Mouse (Mus musculus): ENCODE measurements around the gene Slc4a3.

Gene Slc4a3

DNA sequence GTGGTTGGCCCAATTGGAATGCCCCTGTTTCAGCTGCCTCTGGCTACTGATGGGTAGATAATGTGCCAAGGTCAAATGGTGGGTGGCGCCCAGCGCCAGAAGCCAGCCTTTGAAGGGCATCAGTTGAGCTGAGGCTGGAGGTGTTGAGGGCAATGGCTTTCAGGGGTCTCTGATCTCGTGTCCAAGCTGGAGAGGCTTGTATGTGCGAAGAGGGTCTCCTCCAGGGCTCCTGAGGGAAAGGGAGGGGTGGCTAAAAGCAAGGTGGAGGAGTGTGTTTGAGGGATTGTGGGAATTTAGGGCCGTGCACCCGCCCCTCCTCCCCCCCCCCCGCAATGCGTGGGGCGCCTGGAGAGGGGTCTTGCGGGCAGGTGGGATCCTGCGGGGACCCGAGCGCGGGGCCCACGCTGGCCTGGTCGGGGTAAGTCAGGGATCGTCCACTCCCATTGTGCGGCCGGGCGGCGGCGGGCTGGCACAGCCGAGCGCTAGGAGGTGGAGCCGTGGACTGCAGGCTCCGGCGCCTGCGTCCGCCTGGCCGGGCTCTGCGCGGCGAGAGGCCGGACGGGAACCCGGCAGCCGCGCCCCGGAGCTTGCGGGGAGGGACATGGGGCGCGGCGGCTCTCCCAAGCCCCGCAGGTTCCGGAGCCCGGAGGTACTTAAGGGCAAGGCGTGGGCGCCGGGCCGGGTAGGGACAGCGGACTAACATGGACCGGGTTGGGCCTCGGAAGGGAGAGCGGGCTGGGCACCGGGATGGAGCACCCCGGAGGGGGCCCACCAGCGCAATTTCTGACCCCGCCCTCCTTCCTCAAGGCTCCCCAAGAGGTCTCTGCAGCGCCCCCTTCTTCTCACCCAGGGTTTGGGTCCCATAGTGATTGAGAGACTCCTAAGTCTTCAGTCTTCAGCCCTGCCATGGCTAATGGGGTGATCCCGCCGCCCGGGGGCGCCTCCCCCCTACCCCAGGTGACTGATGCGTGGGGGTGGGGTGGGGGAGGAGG is at the start of gene Slc4a3:
Gene Slc4a3, plus strand, starts transcription at position 302 of the 992 bp plus-strand sequence.
- DNase-seq (ENCODE audit: low spot score in 2 of 2): peak in 1 of 2 experiments; percentile 33

- no peak for DNase-seq (ENCODE audit: low spot score in 2 of 2)
Measured at GRCm38 (mm10) chr1:75498897-75499296, 47.2 kb upstream of the Slc4a3 start.

GRCm38 (mm10) chr1:75499441-75499840 is 46.6 kb upstream of the Slc4a3 start:
- no peak for DNase-seq (ENCODE audit: low spot score in 2 of 2)

GRCm38 (mm10) chr1:75501905-75502304 is 44.2 kb upstream of the Slc4a3 start:
- DNase-seq (ENCODE audit: low spot score in 2 of 2): no peak

DNA sequence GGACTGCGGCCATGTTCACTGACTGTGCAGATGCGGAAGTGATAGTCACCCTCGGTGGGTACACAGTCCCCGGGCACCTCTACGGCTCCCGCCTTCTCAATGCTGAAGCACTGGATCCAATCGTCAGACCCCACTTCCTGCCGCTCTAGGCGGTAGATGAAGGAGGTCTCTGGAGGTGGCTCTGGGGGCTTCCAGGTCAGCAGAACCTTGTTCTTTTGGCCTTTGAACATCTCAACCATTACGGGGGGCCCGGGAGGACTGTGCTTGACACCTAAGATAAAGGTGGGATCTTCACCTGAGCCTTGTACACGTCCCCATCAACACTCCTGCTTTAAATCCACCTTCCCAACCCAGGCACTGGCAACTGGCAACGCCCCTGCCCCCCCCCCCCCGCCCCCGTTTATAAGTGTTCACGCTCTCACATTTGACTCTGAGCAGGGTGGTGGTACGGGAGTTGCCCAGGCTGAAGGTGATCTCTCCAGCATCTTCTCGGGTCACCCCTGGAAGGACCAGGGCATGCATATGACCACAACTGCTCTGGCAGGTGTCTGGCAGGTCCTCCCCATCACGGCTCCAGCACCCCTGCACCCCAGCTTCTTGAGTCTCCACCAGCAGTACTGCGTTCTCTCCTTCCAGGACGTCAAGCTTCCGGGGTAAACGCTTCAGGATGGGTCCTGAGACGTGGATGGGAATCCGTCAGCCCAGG is 43.0 kb upstream of the Slc4a3 start:
- no peak for DNase-seq (ENCODE audit: low spot score in 2 of 2)

DNA sequence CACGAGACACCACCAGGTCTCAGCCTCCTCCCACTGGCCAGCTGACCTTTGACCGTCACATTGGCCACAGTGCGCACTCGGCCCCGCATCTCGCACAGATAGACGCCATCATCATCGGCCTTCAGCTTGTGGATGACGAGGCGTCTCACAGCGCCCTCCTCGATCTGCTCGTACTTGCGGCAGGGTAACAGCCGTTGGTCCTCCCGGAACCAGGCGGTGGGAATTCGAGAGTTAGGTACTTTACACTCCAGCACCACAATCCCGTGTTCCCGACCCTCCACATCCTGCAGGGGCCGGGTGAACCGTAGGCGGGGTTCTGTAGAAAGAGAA is 42.5 kb upstream of the Slc4a3 start:
- DNase-seq (ENCODE audit: low spot score in 2 of 2): no peak

DNA sequence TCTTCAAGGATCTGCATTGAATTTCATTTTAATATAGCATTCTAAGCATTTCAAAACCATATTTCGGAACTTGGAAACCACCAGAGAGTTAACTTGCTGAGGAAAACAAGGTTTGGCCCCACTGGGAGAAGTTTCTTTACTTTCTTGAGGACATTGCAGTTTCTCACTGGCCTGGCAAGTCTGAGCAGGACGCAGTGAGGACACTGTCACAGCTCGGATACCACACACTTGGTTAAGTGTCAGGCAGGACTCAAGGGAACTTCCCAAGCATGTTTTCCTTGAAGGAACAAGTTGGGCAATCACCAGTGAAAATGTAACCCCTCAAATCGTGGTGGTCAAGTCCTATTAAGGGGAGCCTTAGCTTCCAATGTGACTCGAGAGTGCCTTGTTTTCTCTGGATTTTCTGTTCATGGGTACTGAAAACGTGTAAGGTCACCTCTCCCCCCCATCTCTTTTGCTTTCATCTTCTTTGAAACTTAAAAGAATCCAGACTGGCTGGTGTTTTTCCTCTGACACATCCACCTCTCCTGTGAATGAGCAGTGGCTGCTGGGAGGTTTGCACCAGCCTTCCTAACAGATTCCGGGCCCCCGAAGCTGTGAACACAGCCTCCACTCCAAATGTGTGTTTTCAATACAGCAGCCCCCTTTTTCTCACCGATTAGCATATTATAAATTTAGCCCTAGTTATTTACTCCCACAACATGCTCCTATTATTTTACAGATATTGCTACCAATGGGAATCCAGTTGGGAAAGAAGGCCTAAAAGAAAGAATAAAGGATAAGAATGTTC is 41.6 kb upstream of the Slc4a3 start:
- peak in 1 of 2 experiments; percentile 52 for DNase-seq (ENCODE audit: low spot score in 2 of 2)

DNA sequence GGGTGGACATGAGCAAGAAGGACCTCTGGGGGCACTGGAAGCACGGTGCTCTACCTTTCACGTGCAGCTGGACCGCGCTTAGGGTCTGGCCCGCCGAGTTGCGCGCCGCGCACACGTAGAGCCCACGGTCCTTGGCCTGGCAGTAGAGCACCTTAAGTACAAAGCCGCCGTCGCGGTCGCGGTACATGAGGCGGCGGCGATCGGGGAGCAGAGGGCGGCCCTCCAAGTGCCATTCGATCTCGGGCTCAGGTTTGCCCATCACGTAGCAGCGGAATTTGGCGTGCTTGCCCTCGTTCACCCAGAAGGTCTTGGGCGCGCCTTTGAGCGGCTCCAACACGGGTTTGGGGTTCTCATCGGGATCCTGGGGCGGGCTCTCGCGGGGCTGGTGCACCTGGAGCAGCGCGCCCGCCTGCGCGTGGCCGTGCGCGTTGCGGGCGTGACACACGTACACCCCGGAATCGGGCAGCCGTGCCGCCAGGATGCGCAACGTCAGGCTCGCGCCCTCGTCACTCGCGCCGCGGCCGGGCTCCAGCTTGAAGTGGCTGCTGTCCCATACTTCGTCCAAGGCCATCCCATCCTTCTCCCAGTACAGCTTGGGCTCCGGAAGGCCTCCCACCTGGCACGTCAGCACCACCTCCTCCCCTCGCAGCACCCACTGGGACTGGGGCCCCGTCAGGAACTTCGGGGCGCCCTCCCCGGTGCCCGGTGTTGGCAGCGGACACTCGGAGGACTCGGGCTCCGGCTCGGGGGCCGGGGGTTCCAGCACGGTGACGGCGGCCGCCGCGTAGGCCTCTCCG is 40.7 kb upstream of the Slc4a3 start:
- peak; percentile 80 to 83 for DNase-seq (ENCODE audit: low spot score in 2 of 2)

- DNase-seq (ENCODE audit: low spot score in 2 of 2): no peak
Measured at GRCm38 (mm10) chr1:75505956-75506831, 39.9 kb upstream of the Slc4a3 start, which contains the start of gene Obsl1. TSS of gene Obsl1 (minus strand) at chr1:75506452.

- DNase-seq (ENCODE audit: low spot score in 2 of 2): no peak
Measured at GRCm38 (mm10) chr1:75507006-75507405, 39.1 kb upstream of the Slc4a3 start, which contains the start of gene Inha. TSS of gene Inha (plus strand) at chr1:75507077.

GRCm38 (mm10) chr1:75509586-75509985 is 36.5 kb upstream of the Slc4a3 start:
- DNase-seq (ENCODE audit: low spot score in 2 of 2): no peak

DNA sequence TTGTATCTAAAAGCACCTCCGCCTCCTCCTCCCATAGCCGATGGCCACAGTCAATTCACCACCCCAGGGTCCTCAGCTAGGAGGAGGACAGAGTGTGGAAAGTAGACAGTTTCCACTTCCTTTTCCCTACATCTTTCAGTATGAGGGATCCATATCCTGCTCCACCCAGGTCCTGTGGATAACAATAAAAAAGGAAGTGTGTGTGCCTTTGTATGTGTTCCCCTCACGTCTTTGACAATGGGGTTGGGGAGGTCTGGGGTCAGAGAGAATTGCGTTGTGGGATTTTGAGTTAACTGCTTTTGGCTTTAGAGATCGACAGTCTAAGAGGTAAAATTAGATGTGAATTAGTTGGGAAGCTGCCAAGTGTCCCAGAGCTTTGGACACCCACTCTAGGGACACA is 35.9 kb upstream of the Slc4a3 start:
- no peak for DNase-seq (ENCODE audit: low spot score in 2 of 2)

DNA sequence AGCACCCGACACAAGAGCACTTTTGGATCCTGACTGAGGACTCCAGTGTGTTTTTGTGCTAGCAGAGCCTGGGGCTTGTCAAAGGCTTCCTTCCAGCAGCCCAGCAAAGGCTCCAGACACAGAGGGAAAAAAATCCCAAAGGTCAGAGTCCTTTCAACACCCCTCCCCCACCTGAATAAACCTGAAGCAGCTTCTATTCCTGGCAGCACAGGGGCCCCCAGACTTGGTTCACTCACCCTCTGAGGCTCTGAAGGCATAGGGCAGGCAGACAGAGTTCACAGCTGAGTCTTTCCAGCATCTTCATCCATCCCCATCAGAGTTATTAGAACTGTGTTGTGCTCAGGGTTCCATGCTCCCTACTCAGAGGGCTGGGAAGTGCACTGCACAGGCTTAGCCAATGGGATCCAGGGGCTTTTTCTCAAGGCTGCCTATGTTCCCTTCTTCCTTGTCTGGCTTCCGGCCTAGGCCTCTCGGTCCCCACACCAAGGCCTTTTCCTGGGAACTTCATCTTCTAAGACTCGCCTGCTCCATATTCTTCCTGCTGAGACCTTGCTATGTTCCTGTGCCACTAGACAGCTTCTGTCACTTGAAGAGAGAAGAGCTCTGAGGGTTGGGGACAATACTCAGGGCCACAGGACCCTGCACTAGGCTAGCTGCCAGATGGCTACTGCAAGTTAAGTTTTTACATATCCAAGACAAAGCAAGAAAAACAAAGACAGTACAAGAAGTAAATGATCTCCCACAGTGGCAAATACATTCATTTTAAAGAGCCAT is 34.4 kb upstream of the Slc4a3 start:
- DNase-seq (ENCODE audit: low spot score in 2 of 2): no peak

- DNase-seq (ENCODE audit: low spot score in 2 of 2): no peak
Measured at GRCm38 (mm10) chr1:75512550-75512949, 33.5 kb upstream of the Slc4a3 start.

- DNase-seq (ENCODE audit: low spot score in 2 of 2): no peak
Measured at GRCm38 (mm10) chr1:75516703-75517380, 29.2 kb upstream of the Slc4a3 start.

DNA sequence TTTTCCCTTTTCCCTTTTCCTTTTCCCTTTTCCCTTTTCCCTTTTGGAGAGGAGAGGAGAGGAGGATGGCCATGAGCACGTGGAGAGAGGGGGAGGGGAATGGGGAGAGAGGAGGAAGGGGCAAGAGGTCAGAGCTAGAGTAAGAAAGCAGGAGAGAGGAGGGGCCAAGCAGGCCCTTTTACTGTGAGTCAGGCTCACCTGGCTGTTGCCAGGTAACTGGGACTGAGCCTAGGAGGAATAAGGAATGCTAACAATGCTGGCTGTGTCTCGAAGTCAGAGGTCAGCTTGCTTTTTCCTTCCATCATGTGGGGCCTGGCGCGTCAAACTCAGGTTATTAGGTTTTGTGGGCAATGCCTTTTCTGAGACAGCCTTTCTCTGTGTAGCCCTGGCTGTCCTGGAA is 28.1 kb upstream of the Slc4a3 start:
- no peak for DNase-seq (ENCODE audit: low spot score in 2 of 2)

- DNase-seq (ENCODE audit: low spot score in 2 of 2): no peak
Measured at GRCm38 (mm10) chr1:75518427-75518826, 27.6 kb upstream of the Slc4a3 start.

- DNase-seq (ENCODE audit: low spot score in 2 of 2): no peak
Measured at GRCm38 (mm10) chr1:75519576-75519975, 26.5 kb upstream of the Slc4a3 start.
